Mouse (Mus musculus) limb, embryonic 14.5 days (tissue): ENCODE measurements around the gene Ism2. TPM values are rescaled to one million over a fixed set of nuclear protein-coding genes. Genes with fewer than 3 reads are reported as not detected.

Experiments
- ATAC-seq: fragments of 200-750 bp; cut with Nextera tagmentation; 2 replicates; pipeline ENCODE4 v1.8.0; 2017; ENCODE audit warnings: low read depth, moderate number of reproducible peaks, moderate TSS enrichment; ENCODE audit not compliant: low FRiP score
- DNase-seq: peaks from one replicate; pipeline ENCODE4 v3.0.0-alpha.2; 2015; ENCODE audit warnings: low spot score
- H3K27ac ChIP-seq: fragments of 300-500 bp; sonication (generic); replicated peaks from 2 replicates; pipeline ENCODE4 v1.5.1; 2014; ENCODE audit warnings: low read depth, mild to moderate bottlenecking, low read length, moderate library complexity, mixed read lengths
- H3K27me3 ChIP-seq: fragments of 300-500 bp; sonication (generic); 2 replicates; pipeline ENCODE4 v1.6.1; 2014; ENCODE audit warnings: low read length, mixed read lengths; ENCODE audit not compliant: control insufficient read depth, insufficient read depth
- H3K36me3 ChIP-seq: fragments of 300-500 bp; sonication (generic); 2 replicates; pipeline ENCODE4 v1.6.1; 2014; ENCODE audit warnings: mild to moderate bottlenecking, low read length, moderate library complexity, mixed read lengths; ENCODE audit not compliant: control insufficient read depth, insufficient read depth
- H3K4me1 ChIP-seq: fragments of 300-500 bp; sonication (generic); 2 replicates; pipeline ENCODE4 v1.6.1; 2014; ENCODE audit warnings: antibody characterized with exemption, low read length, mixed read lengths; ENCODE audit not compliant: control insufficient read depth, insufficient read depth
- H3K4me2 ChIP-seq: fragments of 300-500 bp; sonication (generic); replicated peaks from 2 replicates; pipeline ENCODE4 v1.6.1; 2014; ENCODE audit warnings: low read depth, mild to moderate bottlenecking, low read length, moderate library complexity; ENCODE audit not compliant: severe bottlenecking
- H3K4me3 ChIP-seq: fragments of 300-500 bp; sonication (generic); replicated peaks from 2 replicates; pipeline ENCODE4 v1.5.1; 2014; ENCODE audit warnings: low read length
- H3K9ac ChIP-seq: fragments of 300-500 bp; sonication (generic); 2 replicates; pipeline ENCODE4 v1.6.1; 2014; ENCODE audit warnings: mild to moderate bottlenecking, low read depth, low read length, moderate library complexity; ENCODE audit not compliant: severe bottlenecking
- H3K9me3 ChIP-seq: fragments of 300-500 bp; sonication (generic); 2 replicates; pipeline ENCODE4 v1.6.1; 2016; ENCODE audit warnings: low read length; ENCODE audit not compliant: control insufficient read depth
- POLR2A ChIP-seq: fragments of 200-500 bp; IDR thresholded peaks from 2 replicates; pipeline ENCODE4 v1.8.0; 2012; ENCODE audit warnings: inconsistent platforms, mild to moderate bottlenecking, moderate library complexity, borderline replicate concordance; ENCODE audit not compliant: insufficient read depth, insufficient read length; ENCODE audit errors: extremely low read depth
- WGBS: fragments of 180-500 bp; shearing (Covaris S2); extraction: QIAGEN DNeasy Blood & Tissue Kit; methylation state at CpG from one replicate; pipeline ENCODE4 v1.1.7; 2014; 5-methylcytosine and 5-hydroxymethylcytosine counted together
- polyA plus RNA-seq, 2 experiments: library from polyadenylated mRNA; depleted of rRNA in 1 of 2; stranded (reverse) in 1 of 2; unstranded in 1 of 2; fragments of >200 nt; fragmentation: Nextera tagmentation in 1 of 2; extraction: Ambion mirVana in 1 of 2; gene quantifications; 2 replicates each; pipeline versions ENCODE4 v1.2.1 to v1.2.3; 2012 to 2014

The Ism2 gene
- 0.99 and 1.2 TPM in 2 replicates for polyA plus RNA-seq (2012; rRNA removed)
- polyA plus RNA-seq (2014; fragmentation: Nextera tagmentation; extraction: Ambion mirVana) = 1.4 TPM in 2 replicates

- H3K4me1 ChIP-seq = no peaks in the 10 kb centered on the region
- H3K9me3 ChIP-seq = no peaks in the 10 kb centered on the region
- H3K27ac ChIP-seq = no peak within 1 kb of the TSS
- WGBS = 4% methylated on average over 55 of the region's 86 CpGs
- peak within 1 kb of the TSS; percentile 97 for H3K4me2 ChIP-seq
- H3K27me3 ChIP-seq = peaks cover 17% of the 10 kb centered on the region; the same call in 1 of the 2 replicates
- peak within 1 kb of the TSS; percentile 73 for H3K4me3 ChIP-seq
- no peak for TF ChIP-seq POLR2A
- peak within 1 kb of the TSS; percentile 72 for H3K9ac ChIP-seq
- no peaks in the 10 kb centered on the region for H3K36me3 ChIP-seq
- DNase-seq (peak; percentile 6), ATAC-seq (peak; percentile 74)
Observed at GRCm38 (mm10) chr12:87299657-87300440, at the start of gene Ism2. Ism2 (minus strand) TSS chr12:87299705.

GRCm38 (mm10) chr12:87348029-87348428 is 48.5 kb upstream of the Ism2 start:
- Histone ChIP-seq H3K27me3 (no peaks in the 10 kb centered on the region), H3K4me3 (no peak overlapping the region), H3K4me1 (no peaks in the 10 kb centered on the region), H3K4me2 (no peak overlapping the region), H3K9me3 (no peaks in the 10 kb centered on the region), H3K9ac (no peak overlapping the region), H3K36me3 (peaks cover 20% of the 10 kb centered on the region), H3K27ac (no peak overlapping the region)
- WGBS = 88% methylated on average over 2 of the region's 2 CpGs
- ATAC-seq = no peak
- TF ChIP-seq POLR2A = no peak
- DNase-seq = no peak

DNA sequence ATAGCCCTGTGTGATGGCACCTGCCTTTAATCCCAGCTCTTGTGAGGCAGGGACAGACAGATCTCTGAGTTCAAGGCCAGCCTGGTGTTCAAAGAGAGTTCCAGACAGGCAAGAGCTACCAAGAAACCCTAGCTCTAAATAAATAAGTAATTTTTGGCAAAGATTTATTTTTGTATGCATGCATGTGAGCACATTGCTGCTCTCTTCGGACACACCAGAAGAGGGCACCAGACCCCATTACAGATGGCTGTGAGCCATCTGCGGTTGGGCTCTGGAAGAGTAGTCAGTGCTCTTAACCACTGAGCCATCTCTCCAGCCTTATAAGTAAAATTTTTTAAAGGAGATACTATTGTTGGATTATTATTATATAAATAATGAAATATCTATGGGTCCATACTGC is 48.0 kb upstream of the Ism2 start:
- Histone ChIP-seq H3K9me3 (no peaks in the 10 kb centered on the region), H3K36me3 (peaks cover 20% of the 10 kb centered on the region), H3K27ac (no peak overlapping the region), H3K4me1 (no peaks in the 10 kb centered on the region), H3K4me3 (no peak overlapping the region), H3K4me2 (no peak overlapping the region), H3K9ac (no peak overlapping the region), H3K27me3 (no peaks in the 10 kb centered on the region)
- ATAC-seq (no peak), DNase-seq (no peak)
- 95% methylated on average over 2 of the region's 2 CpGs for WGBS
- no peak for TF ChIP-seq POLR2A

GRCm38 (mm10) chr12:87343084-87343605 is 43.6 kb upstream of the Ism2 start:
- Histone ChIP-seq H3K4me2 (no peak overlapping the region), H3K9me3 (no peaks in the 10 kb centered on the region), H3K4me1 (no peaks in the 10 kb centered on the region), H3K27ac (no peak overlapping the region), H3K36me3 (peaks cover 22% of the 10 kb centered on the region), H3K4me3 (no peak overlapping the region), H3K9ac (no peak overlapping the region), H3K27me3 (no peaks in the 10 kb centered on the region)
- DNase-seq = no peak
- no peak for TF ChIP-seq POLR2A
- no peak for ATAC-seq

GRCm38 (mm10) chr12:87338082-87338481 is 38.6 kb upstream of the Ism2 start:
- ATAC-seq = no peak
- H3K9me3 ChIP-seq = no peaks in the 10 kb centered on the region

More at GRCm38 (mm10) chr12:87338082-87338481, 38.6 kb upstream of the Ism2 start:
- no peak for TF ChIP-seq POLR2A
- 84% methylated on average over 4 of the region's 4 CpGs for WGBS
- Histone ChIP-seq H3K4me2 (no peak overlapping the region), H3K27me3 (no peaks in the 10 kb centered on the region), H3K4me3 (no peak overlapping the region), H3K4me1 (no peaks in the 10 kb centered on the region), H3K36me3 (peaks cover 9% of the 10 kb centered on the region; the same call in 1 of the 2 replicates), H3K9ac (no peak overlapping the region), H3K27ac (no peak overlapping the region)
- no peak for DNase-seq
